Mouse (Mus musculus) CH12.LX (cell line): ENCODE measurements around the gene Ttc30a1. TPM values are rescaled to one million over a fixed set of nuclear protein-coding genes. Genes with fewer than 3 reads are reported as not detected.

Source experiments
- DNase-seq: peaks from one replicate; pipeline ENCODE4 v3.0.0-alpha.2; 2013; ENCODE audit errors: extremely low read depth
- H3K27ac ChIP-seq: 2 replicates; pipeline ENCODE4 v1.5.1; 2012; ENCODE audit warnings: low read depth, mild to moderate bottlenecking, control low read depth, moderate library complexity; ENCODE audit not compliant: insufficient read depth
- H3K27me3 ChIP-seq: replicated peaks from 2 replicates; pipeline ENCODE3; 2012; ENCODE audit warnings: inconsistent platforms
- H3K36me3 ChIP-seq, 2 experiments: replicated peaks in 1 of 2; 2 replicates each; pipeline versions ENCODE3 to v1.6.1; 2012; ENCODE audit warnings: inconsistent platforms in 1 of 2, low read length in 1 of 2, mild to moderate bottlenecking in 1 of 2, mixed read lengths in 1 of 2, moderate library complexity in 1 of 2; ENCODE audit not compliant: control insufficient read depth in 1 of 2, insufficient read depth in 1 of 2
- H3K4me1 ChIP-seq, 2 experiments: 2 replicates each; pipeline ENCODE4 v1.6.1; 2012; ENCODE audit warnings: inconsistent platforms in 1 of 2, moderate library complexity in 1 of 2; ENCODE audit not compliant: insufficient read depth in 2 of 2, control insufficient read depth in 1 of 2
- H3K4me2 ChIP-seq: 2 replicates; pipeline ENCODE4 v1.6.1; 2012; ENCODE audit warnings: low read depth, mild to moderate bottlenecking, control low read depth; ENCODE audit not compliant: poor library complexity, insufficient read depth, severe bottlenecking
- H3K4me3 ChIP-seq, 3 experiments: fragments of 150-350 bp in 1 of 3; sonication (generic) in 1 of 3; replicated peaks in 1 of 3; 2 replicates each; pipeline versions ENCODE3 to v1.5.1; 2011 to 2012; ENCODE audit warnings: low read depth in 2 of 3, low read length in 2 of 3, mild to moderate bottlenecking in 2 of 3, moderate library complexity in 2 of 3, control low read depth in 1 of 3, improper control_type of control experiment in 1 of 3, inconsistent platforms in 1 of 3, mixed read lengths in 1 of 3; ENCODE audit not compliant: poor library complexity in 1 of 3
- H3K79me2 ChIP-seq: replicated peaks from 2 replicates; pipeline ENCODE4 v1.6.1; 2012; ENCODE audit warnings: mild to moderate bottlenecking, moderate library complexity; ENCODE audit not compliant: control insufficient read depth, poor library complexity, insufficient read depth, severe bottlenecking; ENCODE audit errors: extremely low read depth
- H3K9ac ChIP-seq: 2 replicates; pipeline ENCODE4 v1.6.1; 2012; ENCODE audit warnings: low read depth, mild to moderate bottlenecking, control low read depth, moderate library complexity; ENCODE audit not compliant: insufficient read depth
- H3K9me3 ChIP-seq: replicated peaks from 2 replicates; pipeline ENCODE3; 2012; ENCODE audit warnings: low read length, inconsistent platforms, mixed read lengths
- BHLHE40 ChIP-seq: IDR thresholded peaks from 2 replicates; pipeline ENCODE4 v1.6.1; 2011; ENCODE audit warnings: mild to moderate bottlenecking, low read depth, low read length, improper control_type of control experiment
- CHD1 ChIP-seq: IDR thresholded peaks from 2 replicates; pipeline ENCODE4 v1.6.1; 2012; ENCODE audit warnings: low read depth, low read length, improper control_type of control experiment, inconsistent platforms
- E2F4 ChIP-seq: IDR thresholded peaks from 2 replicates; pipeline ENCODE4 v1.6.1; 2011; ENCODE audit warnings: low read depth, low read length, improper control_type of control experiment; ENCODE audit not compliant: insufficient replicate concordance
- ELF1 ChIP-seq: IDR thresholded peaks from 2 replicates; pipeline ENCODE4 v1.6.1; 2014; ENCODE audit warnings: low read depth, mild to moderate bottlenecking, inconsistent platforms, low read length, improper control_type of control experiment
- EP300 ChIP-seq: IDR thresholded peaks from 2 replicates; pipeline ENCODE4 v1.6.1; 2011; ENCODE audit warnings: low read length, improper control_type of control experiment
- ETS1 ChIP-seq: conservative IDR thresholded peaks from 2 replicates; pipeline ENCODE4 v1.6.1; 2012; ENCODE audit warnings: low read depth, mild to moderate bottlenecking, inconsistent platforms, low read length, improper control_type of control experiment, moderate library complexity
- GABPA ChIP-seq: IDR thresholded peaks from 2 replicates; pipeline ENCODE4 v1.6.1; 2012; ENCODE audit warnings: low read depth, low read length, improper control_type of control experiment, inconsistent platforms; ENCODE audit not compliant: insufficient replicate concordance
- MAX ChIP-seq: IDR thresholded peaks from 2 replicates; pipeline ENCODE4 v1.6.1; 2011; ENCODE audit warnings: low read length, improper control_type of control experiment
- MYC ChIP-seq: IDR thresholded peaks from 2 replicates; pipeline ENCODE4 v1.6.1; 2011; ENCODE audit warnings: low read depth, mild to moderate bottlenecking, improper control_type of control experiment, low read length
- POLR2AphosphoS2 ChIP-seq: IDR thresholded peaks from 2 replicates; pipeline ENCODE4 v1.6.1; 2011; ENCODE audit warnings: low read depth, low read length, improper control_type of control experiment
- RCOR1 ChIP-seq: conservative IDR thresholded peaks from 2 replicates; pipeline ENCODE4 v1.6.1; 2012; ENCODE audit warnings: low read depth, mild to moderate bottlenecking, inconsistent platforms, low read length, improper control_type of control experiment
- TBP ChIP-seq: conservative IDR thresholded peaks from 2 replicates; pipeline ENCODE4 v1.6.1; 2011; ENCODE audit warnings: low read depth, low read length, improper control_type of control experiment
- UBTF ChIP-seq: IDR thresholded peaks from 2 replicates; pipeline ENCODE4 v1.6.1; 2012; ENCODE audit warnings: low read depth, mild to moderate bottlenecking, inconsistent platforms, low read length, improper control_type of control experiment, moderate library complexity
- USF1 ChIP-seq: IDR thresholded peaks from 2 replicates; pipeline ENCODE4 v1.6.1; 2014; ENCODE audit warnings: low read depth, mild to moderate bottlenecking, inconsistent platforms, low read length, improper control_type of control experiment
- USF2 ChIP-seq: conservative IDR thresholded peaks from 2 replicates; pipeline ENCODE4 v1.6.1; 2011; ENCODE audit warnings: low read depth, low read length, improper control_type of control experiment
- ZC3H11A ChIP-seq: IDR thresholded peaks from 2 replicates; pipeline ENCODE4 v1.6.1; 2012; ENCODE audit warnings: low read depth, mild to moderate bottlenecking, inconsistent platforms, low read length, improper control_type of control experiment
- ZKSCAN1 ChIP-seq: IDR thresholded peaks from 2 replicates; pipeline ENCODE4 v1.6.1; 2012; ENCODE audit warnings: low read depth, inconsistent platforms, low read length, improper control_type of control experiment, borderline replicate concordance
- ZMIZ1 ChIP-seq: IDR thresholded peaks from 2 replicates; pipeline ENCODE4 v1.6.1; 2012; ENCODE audit warnings: low read depth, mild to moderate bottlenecking, inconsistent platforms, low read length, improper control_type of control experiment
- dilution Hi-C: fragments of 300-500 bp; cut with MboI; formaldehyde crosslinking; loops from 2 replicates; pipeline ENCODE4 v1.14.3; 2020; ENCODE audit warnings: low sequenced_read_pairs; ENCODE audit not compliant: extremely low pct_unique_long_range_greater_than_20kb, extremely low pct_ligation_motif_present
- in situ Hi-C: fragments of 300-500 bp; cut with MboI; formaldehyde crosslinking; loops from 3 replicates; pipeline ENCODE4 v1.14.3; 2019; ENCODE audit warnings: low sequenced_read_pairs, low pct_ligation_motif_present, low pct_unique_long_range_greater_than_20kb, mixed read lengths
- polyA plus RNA-seq: library from polyadenylated mRNA; unstranded; fragments of >175 nt; gene quantifications from 2 replicates; pipeline ENCODE4 v1.2.1, GENCODE M21; 2012; ENCODE audit warnings: low read depth; ENCODE audit not compliant: insufficient read length
- total RNA-seq, 2 experiments: library from RNA; depleted of rRNA; stranded (reverse); fragments of 300-350 nt in 1 of 2; fragments of >200 nt in 1 of 2; gene quantifications; 2 replicates each; pipeline ENCODE4 v1.2.3; 2012 to 2014

Ttc30a1 gene
- total and polyA plus RNA-seq, 3 experiments = not detected

GRCm38 (mm10) chr2:75929786-75930444 is 51.9 kb downstream of the Ttc30a1 start:
- Histone ChIP-seq H3K27me3 (no peaks in the 10 kb centered on the region), H3K36me3 (peaks cover 18 to 51% of the 10 kb centered on the region in 2 experiments), H3K4me2 (no peak overlapping the region), H3K4me1 (no peaks in the 10 kb centered on the region), H3K4me3 (no peak overlapping the region), H3K79me2 (no peaks in the 10 kb centered on the region), H3K9me3 (no peaks in the 10 kb centered on the region), H3K27ac (no peak overlapping the region), H3K9ac (no peak overlapping the region)
- in situ Hi-C loops (no loop called here), dilution Hi-C loops (no loop called here)
- TF ChIP-seq TBP (no peak), UBTF (no peak), ELF1 (no peak), MYC (no peak), ZC3H11A (no peak), USF2 (no peak), BHLHE40 (no peak), E2F4 (no peak)
- no peak for DNase-seq

- DNase-seq = no peak
- TF ChIP-seq USF2 = no peak
- no peak for TF ChIP-seq BHLHE40
- no peak for TF ChIP-seq EP300
- TF ChIP-seq ETS1 = no peak
- TF ChIP-seq POLR2AphosphoS2 = no peak
- no peak for TF ChIP-seq E2F4
- no peak for TF ChIP-seq CHD1
- TF ChIP-seq TBP = no peak
- no peak for TF ChIP-seq MAX
- no peak for TF ChIP-seq RCOR1
- TF ChIP-seq GABPA = no peak
- TF ChIP-seq ZKSCAN1 = no peak
- no peak for TF ChIP-seq USF1
- TF ChIP-seq ZMIZ1 = no peak
- Histone ChIP-seq H3K79me2 (no peaks in the 10 kb centered on the region), H3K9ac (no peak overlapping the region), H3K4me1 (peaks cover 0 to 5% of the 10 kb centered on the region in 2 experiments; a peak in 1 of 4 replicates), H3K9me3 (no peaks in the 10 kb centered on the region), H3K4me2 (no peak overlapping the region), H3K27ac (no peak overlapping the region), H3K4me3 (no peak overlapping the region), H3K36me3 (peaks cover 20 to 57% of the 10 kb centered on the region in 2 experiments), H3K27me3 (no peaks in the 10 kb centered on the region)
- in situ Hi-C loops = no loop called here
- dilution Hi-C loops = no loop called here
These were observed 52.6 kb downstream of the Ttc30a1 start for GRCm38 (mm10) chr2:75929141-75929540.

Other genes starting within 250 kb of the Ttc30a1 start
- 38.6 and 51.8 TPM in 2 replicates for gene Agps, start 149.8 kb downstream of the Ttc30a1 start, total RNA-seq (2012; rRNA removed)
- gene Agps, start 149.8 kb downstream of the Ttc30a1 start, total RNA-seq (2014; rRNA removed) = 49.3 and 60.8 TPM in 2 replicates
- gene Agps, start 149.8 kb downstream of the Ttc30a1 start, polyA plus RNA-seq = 66.9 and 67.7 TPM in 2 replicates
- 0.59 and 0.80 TPM in 2 replicates for gene Ttc30b, start 43.4 kb downstream of the Ttc30a1 start, total RNA-seq (2012; rRNA removed)
- gene Ttc30b, start 43.4 kb downstream of the Ttc30a1 start, total RNA-seq (2014; rRNA removed) = 2.6 and 3.1 TPM in 2 replicates
- 1.2 and 1.5 TPM in 2 replicates for gene Ttc30b, start 43.4 kb downstream of the Ttc30a1 start, polyA plus RNA-seq
- not detected in 2 replicates for gene Ttc30a2, start 3.8 kb downstream of the Ttc30a1 start, total RNA-seq (2012; rRNA removed)
- gene Ttc30a2, start 3.8 kb downstream of the Ttc30a1 start, total RNA-seq (2014; rRNA removed) = not detected in 2 replicates
- gene Ttc30a2, start 3.8 kb downstream of the Ttc30a1 start, polyA plus RNA-seq = not detected in 2 replicates